Mouse (Mus musculus) G1E (cell line): ENCODE data around the gene Runx1.

Experiments used
- POLR2AphosphoS5 ChIP-seq: IDR thresholded peaks from 2 replicates; pipeline ENCODE4 v1.6.1; 2012; ENCODE audit warnings: low read depth, low read length, inconsistent platforms; ENCODE audit not compliant: insufficient replicate concordance
- TAL1 ChIP-seq: conservative IDR thresholded peaks from 2 replicates; pipeline ENCODE4 v1.6.1; 2012; ENCODE audit warnings: low read depth, low read length, inconsistent platforms, mixed read lengths

DNA sequence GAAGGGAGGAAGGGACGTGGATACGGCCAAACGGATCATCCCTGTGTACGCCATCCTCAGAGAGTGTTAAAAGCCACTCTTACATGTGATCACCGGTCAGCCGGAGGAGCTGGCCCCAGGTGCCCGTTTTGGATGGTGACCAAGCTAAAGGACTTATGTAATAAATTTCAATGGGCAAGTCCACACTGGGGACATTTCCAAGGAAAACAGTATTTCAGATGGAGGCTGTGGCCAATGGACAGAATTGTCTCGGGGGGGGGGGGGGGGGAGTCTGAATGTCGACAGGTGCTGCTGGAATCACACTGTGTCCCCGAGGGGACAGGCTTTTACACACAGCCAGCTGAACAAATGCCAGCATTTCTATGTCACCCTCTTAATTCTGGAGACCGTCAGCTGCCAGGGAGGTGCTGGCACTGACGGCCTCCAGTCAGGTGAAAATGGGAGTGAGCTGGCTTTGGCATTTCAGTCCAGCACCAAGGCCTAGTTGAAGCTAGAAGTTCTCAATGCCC, 214.3 kb downstream of the Runx1 start:
- TF ChIP-seq TAL1 = no peak
- TF ChIP-seq POLR2AphosphoS5 = no peak
